Mouse (Mus musculus) inflammation-experienced regulatory T-cells, adult 6 months (primary cell): ENCODE measurements around the gene Pomgnt2. TPM values are rescaled to one million over a fixed set of nuclear protein-coding genes. Genes with fewer than 3 reads are reported as not detected.
A peak's percentile ranks its signal among the peaks of the same experiment; 100 is the strongest.

Experiments used
- ATAC-seq: one replicate; pipeline ENCODE4 v1.8.0; 2017
- polyA plus RNA-seq, 3 experiments: library from polyadenylated mRNA; unstranded; fragments of 100-300 nt; shearing (Covaris generic); gene quantifications; one replicate each; pipeline ENCODE4 v1.2.1; 2017

The Pomgnt2 gene
- polyA plus RNA-seq, 3 experiments from 2014 or later = 0.40 TPM; not detected in 2

DNA sequence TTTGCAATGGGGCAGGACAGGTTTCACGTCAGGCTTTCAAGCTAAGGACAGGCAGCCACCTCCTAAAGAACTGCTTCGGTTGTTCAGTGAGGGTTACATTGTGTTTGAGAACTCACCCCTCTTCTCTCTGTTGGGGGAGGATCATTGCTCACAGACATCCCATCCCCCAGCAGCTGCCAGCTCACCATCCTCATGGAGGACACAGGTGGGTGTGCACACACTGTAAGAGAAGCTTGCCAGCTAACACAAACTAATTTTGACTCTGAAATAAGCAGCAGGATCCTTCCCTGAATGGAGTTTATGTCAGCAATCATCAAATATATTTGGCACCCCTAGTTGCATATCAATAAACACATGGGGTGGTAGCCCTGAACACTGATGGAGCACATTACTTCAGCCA is 15.9 kb upstream of the Pomgnt2 start:
- ATAC-seq = no peak

DNA sequence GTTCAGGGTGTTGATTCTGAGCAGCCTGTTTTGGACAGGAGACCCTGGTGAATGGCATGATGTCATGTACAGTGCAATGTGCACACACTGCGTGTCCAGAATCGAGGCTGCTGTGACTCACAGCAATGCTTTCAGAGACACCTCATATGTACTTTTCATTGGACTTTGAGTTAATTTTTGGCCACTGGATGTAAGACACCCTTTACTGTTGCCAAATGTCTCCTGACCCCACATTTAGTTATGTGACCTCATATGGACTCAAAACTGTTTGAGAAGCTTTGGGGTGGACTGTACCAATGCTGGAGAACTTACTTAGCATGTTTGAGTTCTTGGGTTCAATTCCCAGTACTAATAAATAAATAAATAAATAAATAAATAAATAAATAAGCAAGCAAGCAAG is 13.8 kb upstream of the Pomgnt2 start:
- no peak for ATAC-seq

DNA sequence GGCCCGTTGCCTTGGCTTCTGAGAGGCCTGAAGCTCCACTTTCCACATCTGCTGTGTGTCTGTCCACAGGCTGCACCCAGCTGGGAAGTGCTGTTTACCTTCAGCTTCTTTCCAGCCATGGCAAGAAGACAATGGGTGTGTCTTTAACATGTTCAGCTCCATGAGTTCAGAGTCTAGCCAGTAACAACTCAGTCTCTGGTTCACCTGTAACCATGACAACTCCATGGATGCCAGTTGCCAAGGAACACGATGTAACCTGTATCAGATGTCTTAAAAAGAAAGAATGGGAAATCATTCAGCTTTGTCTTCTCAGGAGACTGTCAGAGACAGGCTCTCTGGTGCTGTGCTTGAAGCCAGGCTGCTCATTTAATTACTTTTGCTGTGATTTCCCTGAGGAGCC is 12.0 kb upstream of the Pomgnt2 start:
- ATAC-seq = no peak

DNA sequence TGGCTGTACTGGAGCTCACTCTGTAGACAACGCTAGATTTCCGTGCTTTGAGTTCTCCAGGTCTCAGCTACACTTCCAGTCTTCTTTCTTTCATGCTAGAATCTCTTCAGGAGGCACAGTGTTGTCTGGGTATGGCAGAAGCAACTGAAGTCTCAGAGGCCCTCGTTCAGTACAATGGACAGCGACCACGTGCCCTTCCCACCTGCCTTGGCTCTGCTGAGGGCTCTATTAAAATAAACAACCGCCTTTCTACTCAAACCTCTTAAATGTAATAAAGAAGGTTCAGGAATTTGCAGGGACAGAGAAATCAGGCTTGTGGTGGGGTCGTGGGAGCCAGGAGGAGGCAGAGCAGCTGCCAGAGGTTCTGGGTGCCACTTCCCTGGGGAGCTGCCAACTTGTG is 9.7 kb upstream of the Pomgnt2 start:
- ATAC-seq = no peak

DNA sequence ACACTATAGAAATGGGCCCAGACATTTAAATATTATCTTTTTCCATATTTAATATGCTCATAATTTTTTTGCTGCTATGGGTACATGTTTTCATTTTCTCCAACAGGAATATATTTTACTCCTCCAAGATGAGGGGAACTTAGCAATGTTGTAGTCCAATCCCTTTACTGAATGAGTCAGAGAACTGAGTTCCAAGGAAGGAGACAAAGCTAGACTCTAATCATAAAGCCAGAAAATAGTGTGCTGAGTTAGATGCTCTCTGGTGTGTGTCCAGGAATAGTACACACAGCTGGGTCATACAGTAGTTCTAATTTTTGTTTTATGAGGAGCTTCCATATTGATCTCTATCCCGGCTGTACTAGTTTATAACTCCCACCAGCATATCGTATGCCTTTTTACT is 9.3 kb upstream of the Pomgnt2 start:
- no peak for ATAC-seq

DNA sequence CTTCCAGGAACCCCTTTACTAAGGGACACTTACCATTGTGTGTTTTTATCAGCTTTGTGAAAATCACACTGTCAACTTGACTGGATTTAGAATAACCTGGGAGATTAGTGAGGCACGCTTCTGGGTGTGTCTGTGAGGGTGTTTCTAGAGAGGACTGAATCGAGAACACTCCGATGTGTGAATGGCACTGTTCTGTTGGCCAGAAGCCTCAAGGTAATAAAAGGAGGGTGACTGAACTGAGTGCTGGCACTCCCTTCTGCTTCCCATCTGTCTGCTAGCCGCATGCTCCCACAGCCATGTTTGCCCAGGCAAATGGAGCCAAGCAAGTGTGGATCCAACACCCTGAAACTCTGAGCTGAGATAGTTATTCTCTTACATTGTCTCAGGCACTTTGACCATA is 1.1 kb upstream of the Pomgnt2 start:
- ATAC-seq = no peak

DNA sequence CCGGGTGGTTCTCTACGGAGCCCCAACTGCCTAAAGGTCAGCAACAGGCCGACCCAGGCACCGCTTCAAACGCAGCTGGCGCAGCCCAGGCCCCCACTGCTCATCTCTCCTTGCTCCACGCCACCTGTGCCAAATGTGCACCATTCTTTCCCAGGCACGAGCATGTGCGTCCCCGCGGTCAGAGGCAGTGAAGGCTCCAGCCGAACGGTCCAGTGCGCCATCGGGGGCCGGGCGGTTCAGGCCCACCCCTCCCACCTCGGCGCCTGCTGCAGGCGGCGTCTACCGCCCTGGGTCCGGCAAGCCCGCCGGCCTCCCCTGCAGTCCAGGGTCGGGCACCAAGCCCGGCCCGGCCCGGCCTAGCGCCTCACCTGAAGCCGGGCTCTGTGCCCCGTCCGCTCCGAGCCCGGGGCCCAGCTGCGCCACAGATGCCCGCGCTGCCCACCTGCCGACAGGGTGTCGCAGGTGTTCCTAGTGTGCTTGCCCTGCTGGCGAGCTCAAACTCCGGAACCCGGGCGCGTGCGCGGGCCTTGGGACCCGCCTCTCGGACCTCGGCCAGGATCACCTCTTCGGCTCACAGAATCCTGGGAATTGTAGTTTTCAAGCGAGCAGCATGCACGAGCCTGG is 1.3 kb downstream of the Pomgnt2 start:
- ATAC-seq = no peak

DNA sequence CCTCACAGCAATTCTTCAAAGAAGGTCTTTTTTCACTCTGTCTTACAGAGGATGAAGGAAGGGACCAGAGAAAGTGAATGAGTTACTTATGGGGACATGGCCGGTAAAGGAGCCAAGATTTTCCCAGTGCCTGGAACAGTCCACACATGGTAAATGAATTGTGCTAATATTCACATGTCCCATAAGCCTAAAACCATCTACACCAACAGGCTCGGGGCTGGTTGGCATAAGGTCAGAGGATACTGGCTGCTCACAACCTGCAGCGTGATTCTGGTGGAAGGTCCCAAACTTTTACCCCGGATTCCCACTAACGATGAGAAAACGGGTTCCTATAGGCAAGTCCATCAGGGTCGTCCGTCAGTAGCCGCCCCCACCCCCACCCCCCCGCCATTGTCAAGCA is 1.8 kb downstream of the Pomgnt2 start:
- no peak for ATAC-seq

DNA sequence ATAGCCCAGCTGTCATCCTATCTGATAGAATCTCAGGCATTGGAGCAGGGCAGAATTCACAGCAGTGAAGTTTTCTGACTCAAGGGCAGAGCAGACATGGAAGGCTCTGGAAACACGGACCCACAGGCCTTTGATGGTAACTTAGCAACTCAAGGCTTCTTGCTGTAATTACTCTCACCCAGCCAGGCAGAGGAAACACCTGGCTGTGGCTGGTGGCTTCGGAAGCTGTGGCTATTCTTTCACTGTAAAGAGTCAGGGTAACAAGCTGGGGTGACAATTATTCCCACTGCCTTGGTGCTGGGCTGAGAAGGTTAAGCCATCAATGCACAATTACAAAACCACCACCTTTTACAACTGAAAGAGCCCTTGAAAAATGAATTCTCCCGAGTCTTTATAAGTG is 3.9 kb downstream of the Pomgnt2 start:
- ATAC-seq = no peak

DNA sequence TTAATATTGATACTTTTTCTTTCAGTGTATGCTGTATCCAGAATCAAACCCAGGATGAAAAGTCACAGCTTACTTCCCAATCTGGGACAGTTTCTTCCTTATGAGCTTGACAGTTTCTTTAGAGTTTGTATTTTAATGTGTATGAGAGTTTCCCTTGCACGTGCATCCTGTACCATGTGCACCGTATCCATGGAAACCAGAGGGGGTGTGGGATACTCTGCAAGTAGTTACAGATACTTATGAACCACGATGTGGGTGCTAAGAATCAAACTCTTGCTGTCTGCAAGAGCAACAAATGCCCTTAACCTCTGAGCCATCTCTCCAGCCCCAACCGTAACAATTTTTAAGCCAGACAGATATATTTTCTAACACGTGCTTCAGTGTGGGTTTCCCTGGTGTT is 5.9 kb downstream of the Pomgnt2 start:
- ATAC-seq = no peak

DNA sequence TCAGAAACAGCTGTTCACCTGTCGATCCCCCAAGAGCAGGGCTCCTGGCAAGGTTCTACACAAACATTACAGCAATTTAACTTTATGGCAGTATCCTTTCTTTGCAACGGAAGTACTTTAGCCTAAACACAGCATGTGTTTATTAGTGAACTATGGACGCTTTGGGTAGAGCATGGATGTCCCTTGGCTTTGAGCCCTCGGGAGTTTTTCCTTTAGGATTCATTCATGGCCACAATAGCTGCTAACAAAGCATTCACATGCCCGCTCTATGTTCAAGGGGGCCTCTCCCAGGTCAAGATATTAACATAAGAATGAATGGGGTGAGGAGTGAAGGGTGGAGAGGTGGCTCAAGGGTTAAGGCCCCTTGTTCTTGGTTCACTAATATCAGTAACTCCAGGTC is 7.4 kb downstream of the Pomgnt2 start:
- no peak for ATAC-seq

DNA sequence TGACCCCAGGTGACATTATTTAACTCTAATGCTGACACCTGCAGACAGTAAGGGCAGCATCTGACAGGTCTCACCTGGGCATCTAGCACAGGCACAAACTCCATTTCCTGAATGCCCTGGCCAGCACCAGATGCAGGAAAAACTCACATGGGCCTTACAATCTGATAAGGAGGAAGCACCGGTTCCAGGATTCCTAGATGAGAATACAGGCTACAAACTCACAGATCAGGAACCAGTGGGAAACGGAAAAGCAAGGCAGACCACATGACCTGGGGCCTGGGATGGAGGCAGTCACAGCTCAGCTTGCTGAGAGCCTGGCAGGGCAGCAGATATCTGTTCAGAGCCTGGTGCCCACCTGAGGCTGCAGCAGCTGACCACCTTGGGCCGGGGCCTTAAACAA is 8.0 kb downstream of the Pomgnt2 start:
- no peak for ATAC-seq

DNA sequence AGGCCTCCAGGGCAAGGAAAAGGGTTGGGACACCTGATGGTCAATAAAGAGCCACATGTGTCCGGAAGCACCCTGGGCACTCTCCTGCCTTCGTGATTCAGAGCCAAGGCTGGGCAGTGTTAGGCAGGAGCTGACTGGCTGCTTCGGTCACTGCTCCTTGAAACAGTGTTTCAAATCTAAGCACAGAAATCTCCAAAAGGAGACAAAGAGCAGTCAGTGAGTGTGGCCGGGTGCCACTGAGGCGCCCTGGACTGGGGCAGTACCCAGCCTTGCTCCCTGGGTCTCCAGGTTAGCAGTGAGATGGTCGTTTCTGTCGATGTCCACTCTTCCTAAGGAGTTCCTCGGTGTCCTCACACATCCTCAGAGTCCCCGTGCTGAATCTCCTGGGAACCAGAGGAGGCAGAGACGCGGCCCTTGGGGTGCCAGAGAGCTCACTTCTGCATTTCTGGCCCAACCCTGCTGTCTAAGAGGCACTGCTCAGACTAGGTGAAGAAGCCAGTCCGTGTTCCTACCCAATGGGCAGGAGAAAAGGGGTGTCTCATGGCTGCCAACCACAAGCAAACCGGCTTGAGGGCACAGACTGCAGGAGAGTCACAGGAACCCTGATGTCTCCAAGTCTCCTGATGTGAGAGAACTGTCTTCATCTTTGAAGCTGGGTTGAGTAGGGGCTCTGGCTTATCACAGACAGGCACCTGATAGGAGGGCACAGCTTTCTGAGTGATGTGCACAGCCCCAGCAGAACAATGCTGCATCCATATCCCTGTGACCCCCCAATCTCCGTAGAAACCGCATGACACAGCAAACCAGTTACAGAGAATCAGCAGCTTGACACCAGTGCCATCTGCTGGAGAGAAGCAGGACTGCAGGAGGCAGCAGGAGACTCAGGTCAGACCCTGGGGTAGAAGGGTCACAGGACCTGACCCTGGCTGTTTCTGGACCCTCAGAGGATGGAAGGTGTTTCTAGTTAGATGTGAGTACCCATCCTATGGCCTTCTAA is 12.1 kb downstream of the Pomgnt2 start:
- peak; percentile 38 for ATAC-seq

DNA sequence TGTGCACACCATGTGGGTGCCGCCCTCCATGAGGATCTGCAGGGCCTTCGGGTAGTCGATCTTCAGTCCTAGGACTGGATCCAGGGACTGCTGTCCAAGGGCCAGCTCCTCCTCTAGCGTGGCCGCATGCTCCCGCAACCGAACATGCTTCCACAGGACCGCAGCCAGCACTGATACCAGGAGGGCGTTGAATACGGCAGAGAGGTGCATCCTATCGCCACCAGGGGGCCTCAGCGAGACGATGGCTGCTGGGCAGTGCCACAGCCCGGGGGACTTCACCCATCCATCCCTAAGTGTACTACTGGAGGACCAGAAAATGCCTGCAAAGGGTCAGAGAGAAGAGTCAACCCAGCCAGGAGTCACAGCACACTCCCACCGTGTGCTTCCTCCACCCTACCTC is 13.4 kb downstream of the Pomgnt2 start:
- no peak for ATAC-seq

DNA sequence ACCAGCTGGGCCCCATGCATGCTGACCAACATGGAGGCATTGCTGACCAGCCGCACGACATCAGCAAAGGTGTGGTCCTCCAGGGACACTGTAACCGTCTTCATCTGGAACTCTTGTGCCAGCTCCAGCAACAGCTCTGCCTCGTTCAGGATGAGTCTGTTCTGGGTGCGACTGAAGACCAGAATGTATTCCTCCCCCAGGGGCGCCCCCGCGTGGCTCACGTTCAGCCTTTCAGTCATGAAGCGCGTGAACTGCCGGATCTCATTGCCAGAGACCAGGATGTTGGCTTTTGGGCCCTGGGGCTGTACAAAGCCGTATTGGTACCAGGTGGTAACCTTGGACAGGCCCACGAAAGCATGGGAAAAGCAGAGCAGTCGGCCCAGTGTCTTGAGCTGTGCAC is 14.2 kb downstream of the Pomgnt2 start:
- ATAC-seq = no peak

DNA sequence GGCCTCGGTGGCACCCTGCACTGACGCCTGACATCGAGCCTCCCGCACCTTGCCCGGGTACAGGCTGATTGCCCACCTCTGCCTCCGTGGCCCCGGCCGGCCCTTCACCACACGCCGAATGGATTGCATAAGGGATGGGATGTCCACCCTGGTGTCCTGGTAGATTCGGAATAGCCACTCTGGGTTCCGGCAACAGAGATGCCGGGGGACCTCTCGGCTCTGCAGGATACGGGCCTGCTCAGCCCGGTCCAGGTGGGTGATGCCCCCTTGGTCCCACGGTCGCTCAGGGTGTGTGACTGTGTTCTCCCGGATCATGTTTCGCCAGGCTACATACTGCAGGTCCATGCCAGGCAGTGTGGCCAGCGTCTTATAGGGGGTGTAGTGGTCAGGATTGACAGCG is 14.7 kb downstream of the Pomgnt2 start:
- ATAC-seq = no peak

DNA sequence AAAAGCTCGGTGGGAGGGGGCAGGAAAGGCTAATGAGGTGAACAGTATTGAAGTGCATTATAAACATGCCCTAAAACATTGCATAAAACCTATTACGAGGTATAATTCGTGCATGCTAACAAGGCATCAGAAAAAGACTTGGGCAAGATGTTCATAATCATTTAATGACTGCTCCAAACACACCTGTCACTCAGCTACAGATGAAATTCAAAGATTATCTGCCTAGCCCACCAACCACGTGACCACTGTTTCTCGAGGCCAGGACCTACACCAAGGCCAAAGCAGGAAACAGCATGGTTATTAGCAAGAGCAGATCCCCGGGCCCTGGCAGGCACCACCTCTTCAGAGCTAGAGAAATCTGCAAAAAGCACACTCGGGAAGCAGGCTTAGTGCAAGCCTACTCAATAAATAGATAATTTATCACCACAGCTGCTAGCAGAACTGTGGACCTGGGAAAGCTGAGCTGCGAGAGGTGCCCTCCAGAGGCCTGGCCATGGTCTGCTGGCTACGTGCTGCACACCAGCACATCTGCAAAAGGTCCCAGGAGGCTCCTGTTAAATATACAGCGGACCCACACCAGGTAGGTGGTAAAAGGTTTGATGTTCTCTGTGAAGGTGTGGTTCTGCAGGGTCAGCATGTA is 15.3 kb downstream of the Pomgnt2 start:
- no peak for ATAC-seq

DNA sequence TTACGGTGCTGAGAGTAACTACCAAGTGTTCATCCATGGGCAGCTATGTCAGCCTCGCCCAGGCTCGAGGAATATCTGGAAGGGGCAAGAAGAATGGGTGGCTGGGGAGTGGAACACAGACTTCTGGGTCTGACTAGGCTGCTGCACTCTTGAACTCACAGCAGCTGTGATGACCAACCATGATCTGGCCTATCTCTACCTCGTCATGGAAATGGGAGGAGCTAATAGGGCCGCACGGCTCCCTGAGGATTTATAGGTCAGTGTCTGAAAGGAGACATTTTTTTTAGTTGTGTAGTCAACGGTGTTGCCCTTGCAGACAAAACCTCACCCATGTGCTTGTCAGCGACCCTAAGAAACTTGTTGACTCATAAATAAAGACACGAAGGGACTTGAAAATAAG is 15.9 kb downstream of the Pomgnt2 start:
- no peak for ATAC-seq

DNA sequence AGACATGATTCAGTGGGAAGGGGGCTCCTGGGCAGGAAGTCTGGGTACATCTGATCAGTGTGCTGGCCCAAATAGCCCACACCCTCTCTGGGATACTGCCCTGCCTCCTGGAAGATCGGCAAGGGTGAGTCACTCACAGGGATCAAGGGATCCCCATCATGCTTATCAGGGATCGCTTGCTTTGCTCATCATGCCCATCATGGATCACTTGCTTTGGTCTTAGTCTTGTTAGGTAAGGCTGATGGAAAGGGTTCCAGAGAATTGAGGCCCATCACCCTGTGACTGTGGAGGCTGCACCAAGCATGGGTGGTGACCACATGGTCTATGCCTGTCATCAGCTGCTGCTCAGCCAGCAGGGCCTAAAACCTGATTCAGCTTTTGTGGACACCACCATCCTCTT is 21.6 kb downstream of the Pomgnt2 start:
- no peak for ATAC-seq

DNA sequence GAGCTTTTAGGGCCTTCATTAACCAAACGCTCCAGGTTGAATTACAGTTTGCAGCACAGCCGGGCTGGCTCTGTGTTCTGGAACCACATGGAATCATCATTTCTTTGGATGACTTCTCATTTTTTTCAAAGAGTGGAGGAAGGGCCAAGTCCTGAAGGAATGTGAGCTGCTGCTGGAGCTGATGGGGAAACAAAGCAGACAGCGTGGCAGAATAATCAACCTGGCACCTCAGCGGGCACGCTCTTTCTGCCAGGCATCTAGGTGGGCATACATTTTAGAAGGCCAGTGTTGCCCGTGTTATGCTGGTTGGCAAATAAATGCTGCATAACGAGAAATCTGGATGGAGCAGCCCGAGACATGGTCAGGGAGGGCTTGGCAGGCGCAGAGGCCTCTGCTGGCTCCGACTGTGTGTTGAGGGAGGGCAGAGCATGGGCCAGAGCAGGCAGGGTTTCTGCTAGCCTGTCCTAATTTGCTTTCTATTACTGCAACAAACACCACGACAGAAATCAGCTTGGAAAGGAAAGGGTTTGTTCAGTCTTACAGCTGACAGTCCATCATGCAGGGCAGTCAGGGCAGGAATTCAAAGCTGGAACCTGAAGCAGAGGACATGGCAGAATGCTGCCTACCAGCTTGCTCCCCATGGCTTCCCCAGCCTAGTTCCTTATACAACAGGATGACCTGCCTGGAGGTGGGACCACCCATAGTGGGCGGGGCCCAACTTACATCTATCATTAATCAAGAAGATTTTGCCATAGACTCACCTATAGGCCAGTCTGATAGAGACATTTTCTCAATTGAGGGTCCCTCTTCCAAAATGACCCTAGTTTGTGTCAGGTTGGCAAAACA is 22.5 kb downstream of the Pomgnt2 start:
- ATAC-seq = no peak

DNA sequence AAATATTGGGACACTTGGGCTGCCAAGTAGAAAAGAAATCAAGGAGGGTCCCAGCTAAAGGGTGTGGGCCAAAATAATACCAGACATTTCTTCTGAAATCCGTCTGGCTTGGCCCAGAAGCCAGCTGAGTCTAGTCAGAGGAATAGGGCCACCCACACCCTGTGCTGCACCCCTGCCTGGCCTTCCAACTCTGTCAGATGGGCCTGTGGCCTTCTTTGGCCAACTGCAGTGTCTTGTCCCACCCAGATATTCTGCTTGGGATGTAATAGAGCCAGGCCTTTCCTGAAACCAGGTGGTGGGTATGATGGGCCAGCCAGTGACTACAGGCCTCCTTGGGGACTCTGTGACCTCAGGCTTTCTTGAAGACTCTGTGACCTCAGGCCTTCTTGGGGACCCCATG is 23.7 kb downstream of the Pomgnt2 start:
- ATAC-seq = no peak

DNA sequence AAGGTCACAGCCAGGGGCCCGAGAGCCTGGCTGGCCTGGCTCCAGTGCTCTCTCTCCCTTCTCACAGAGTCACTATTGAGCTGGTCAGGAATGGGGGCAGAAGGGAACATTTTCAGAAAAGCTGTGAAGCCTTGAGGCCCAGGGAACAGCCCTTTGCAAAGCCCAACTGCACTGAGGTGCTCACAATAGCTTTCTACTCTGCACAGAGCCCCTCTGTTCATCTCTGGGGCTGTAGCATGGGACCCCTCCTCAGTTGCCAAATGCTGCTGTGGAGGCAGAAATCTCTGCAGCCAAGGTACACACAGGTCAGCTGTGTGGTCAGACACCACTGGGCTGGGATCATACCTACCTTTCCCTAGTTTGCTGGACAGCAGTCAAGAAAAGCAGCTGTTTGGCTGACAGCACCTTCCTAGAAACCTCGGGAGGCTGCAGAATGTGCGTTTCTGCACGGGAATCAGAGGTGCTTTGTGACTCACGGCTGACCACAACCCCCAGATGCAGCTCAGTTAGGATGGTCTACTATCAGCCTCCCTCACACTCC is 27.0 kb downstream of the Pomgnt2 start:
- no peak for ATAC-seq

DNA sequence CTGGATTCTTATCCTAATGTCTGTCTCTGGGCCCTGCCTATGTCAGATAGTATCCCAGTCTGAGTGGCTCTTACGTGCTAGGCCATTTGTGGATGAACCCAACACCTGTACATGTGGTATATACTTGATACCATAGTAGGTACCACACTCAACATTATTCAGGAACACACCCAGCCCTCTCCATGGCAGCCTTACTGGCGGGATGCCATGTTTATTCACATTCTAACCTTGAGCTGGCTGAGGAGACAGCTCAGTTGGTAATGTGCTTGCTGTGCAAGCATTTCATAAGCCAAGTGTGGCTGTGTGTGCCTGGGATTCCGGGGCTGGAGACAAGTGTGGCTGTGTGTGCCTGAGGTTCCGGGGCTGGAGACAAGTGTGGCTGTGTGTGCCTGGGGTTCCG is 28.7 kb downstream of the Pomgnt2 start:
- no peak for ATAC-seq
